Mouse (Mus musculus) ovary, adult 18-20 months (tissue): Measurements from ENCODE around the gene Sh3rf3.

Source experiments
- DNase-seq: peaks from one replicate; pipeline ENCODE4 v3.0.0; 2022; ENCODE audit warnings: low spot score, mixed read lengths

Gene Sh3rf3

DNA sequence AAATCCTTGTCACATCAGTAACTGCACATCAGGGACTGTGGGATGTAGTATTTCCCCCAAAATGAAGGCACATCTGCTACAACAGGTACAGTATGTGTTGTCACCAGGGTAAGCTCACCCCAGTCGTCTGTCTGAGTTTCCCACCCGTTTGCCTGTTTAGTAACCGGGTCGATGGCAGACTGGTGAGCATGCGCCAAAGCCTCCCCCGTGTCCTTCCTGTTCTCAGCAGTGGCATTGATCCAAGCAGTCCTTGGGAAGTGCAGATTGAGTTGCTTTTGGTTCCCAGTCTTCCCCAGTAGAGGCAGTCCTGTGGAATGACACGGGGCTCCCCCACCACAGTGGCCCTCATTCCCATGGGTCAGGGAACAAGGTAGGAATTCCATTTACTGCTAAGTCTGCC is 297.2 kb downstream of the Sh3rf3 start:
- DNase-seq: no peak

DNA sequence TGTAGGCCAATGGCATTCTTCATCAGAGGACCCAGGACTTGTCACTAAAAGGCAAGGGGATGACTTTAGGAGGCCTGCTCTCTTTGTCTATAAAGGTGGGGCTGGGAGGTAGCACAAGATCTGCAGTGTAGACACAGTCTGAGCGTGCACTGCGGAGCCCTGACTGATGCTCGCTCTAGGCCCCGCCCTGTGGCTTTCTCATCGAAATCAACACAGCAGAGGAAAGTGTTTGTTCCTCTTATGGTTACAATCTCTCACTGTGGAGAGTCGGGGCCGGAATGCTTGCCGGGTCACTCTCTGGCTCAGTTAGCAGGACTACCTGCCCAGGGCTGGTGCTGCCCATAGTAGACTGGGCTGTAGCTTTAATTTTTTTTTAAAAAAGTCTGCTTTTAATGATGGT is 299.6 kb downstream of the Sh3rf3 start:
- DNase-seq: no peak

DNA sequence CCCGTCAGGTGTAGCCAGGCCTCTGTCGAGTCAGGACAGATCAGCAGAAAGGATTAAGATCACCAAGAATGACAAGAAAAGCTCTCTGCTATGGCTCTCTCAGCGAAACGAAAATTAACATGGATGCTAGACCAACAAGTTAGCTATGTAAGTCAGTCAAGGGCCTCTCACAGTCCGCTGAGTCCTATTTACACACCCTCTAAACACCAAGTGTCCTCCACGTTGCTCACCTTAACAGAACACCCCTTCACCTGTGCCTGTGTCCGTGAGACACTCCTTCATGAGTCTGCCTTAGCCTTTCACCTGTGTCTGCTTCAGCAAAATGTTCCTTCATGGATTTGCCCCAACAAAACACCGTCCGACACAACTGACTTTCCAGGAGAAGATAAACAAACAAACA is 300.2 kb downstream of the Sh3rf3 start:
- no peak for DNase-seq

DNA sequence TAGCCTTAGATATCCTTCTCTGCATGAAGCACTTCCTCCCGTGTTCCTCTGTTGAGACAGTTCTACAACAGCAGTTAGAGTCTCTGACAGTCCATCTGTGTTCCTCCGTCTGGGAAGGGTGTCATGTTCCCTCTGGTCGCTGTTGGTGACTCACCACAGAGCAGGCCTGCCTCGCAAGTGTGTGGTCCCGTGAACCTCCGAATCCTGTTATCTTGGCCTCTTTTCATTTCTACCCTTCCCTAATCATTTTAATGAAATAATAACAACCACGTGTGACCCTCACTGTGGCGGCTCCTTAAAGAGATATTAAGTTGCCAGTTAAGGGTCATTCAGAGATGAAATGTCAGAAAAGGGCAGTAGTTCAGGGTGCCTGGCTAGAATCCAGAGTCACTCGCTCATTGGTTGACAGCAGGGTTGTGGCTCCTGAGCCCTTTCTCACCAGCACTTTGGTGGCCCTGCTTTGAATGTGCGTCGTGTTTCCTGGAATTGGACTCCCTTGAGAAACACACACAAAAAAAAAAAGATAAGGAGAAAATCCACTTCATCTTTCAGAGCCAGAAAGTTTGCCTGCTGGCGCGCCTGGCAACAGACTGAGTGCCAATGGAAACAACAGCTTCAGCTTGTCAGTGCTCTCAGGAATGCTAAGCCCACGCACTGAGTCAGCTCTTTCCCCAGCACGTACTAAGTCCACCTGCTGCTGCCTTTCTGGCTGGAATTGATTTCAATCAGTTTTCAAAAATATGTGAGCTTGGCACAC is 301.6 kb downstream of the Sh3rf3 start:
- DNase-seq: peak; percentile 18

DNA sequence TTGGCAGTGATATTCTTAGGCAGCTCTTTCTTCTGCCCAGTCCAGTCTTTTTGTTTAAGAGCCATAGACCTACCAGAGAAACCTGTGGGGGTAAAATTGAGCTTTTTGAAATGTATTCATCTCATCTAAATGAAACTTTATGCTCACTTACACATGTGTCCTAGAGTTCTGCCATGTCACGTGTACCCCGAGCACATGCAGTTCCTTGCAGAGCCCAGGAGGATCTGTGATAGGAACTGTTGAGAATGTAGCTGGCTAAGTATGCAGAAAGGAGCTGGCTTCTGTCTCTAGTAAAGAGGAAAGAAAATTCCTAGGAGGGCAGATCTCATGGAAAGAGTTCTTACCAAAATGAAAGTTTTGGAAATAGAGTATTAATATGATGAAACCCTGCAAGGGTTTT is 302.5 kb downstream of the Sh3rf3 start:
- DNase-seq: no peak

DNA sequence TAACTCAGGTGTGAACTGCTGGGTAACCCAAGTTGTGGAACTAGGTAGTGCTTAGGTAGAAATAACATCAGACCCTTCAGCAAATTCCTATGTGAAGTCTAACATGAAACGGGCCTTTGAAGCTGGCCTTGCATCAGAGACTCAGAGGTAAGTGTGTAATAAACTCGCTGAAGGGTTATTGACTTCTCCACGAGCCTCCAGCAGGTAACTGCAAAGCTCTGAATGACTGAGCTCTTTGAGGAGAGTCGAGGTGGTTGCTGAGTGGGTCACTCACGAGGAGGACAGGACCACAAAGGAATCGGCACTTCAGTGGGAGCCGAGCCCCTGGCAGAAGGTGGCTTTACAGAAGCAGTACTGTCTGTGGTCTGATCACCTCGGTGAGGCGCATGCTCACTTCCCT is 303.2 kb downstream of the Sh3rf3 start:
- no peak for DNase-seq

DNA sequence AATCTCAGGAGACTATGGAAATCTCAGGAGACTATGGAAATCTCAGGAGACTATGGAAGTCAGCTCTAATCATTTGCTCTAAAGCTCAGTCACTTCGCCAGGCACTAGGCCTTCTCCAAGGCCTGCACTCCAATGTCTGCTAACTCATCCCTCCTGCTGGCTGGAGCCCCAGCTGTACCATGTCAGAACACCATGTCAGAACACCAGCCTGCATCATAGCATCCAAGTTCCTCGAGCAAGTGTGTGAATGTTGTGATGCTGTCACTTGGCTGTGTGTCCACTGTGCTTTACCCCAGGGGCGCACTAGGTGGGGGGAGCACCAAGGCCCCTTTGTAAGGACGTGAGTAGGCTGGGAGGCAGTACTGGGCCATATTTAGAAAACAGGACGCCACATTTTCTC is 304.4 kb downstream of the Sh3rf3 start:
- no peak for DNase-seq

DNA sequence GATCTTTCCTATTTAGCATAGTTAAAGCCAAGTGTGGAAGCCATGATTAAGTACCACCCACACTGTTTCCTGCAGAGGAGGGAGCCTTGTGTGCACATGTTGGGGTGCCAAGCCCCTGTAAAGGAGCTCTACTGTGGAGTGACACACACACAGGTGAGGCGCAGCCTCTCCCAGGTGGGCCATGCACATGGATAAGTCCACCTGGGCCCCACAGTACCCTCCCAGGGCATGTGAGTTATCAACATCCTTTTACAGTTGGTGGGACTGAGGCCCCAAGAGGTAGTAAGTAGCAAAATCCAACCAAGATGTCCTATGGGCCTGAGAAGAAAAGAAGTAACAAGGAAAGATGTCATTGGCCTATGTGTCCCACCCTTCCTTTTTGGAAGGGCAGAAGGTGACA is 305.8 kb downstream of the Sh3rf3 start:
- no peak for DNase-seq

DNA sequence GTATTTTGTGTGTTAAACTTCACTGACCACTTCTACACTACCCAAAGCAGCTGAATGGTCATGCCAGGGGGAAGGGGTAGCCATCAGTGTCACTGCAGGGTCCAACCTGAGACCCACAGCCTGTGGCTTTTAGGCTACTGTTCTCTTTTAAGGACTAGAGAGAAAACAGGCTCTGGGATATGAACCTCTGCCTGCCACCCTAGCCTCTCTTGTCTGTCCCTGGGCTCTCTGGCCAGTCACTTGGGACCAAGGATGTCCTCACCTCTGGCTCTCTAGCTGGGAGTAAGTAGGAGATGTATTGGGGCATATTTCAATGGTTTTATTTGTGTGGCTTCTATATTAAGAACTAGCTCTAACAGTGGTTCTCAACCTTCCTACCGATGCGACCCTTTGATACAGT is 306.7 kb downstream of the Sh3rf3 start:
- DNase-seq: no peak

DNA sequence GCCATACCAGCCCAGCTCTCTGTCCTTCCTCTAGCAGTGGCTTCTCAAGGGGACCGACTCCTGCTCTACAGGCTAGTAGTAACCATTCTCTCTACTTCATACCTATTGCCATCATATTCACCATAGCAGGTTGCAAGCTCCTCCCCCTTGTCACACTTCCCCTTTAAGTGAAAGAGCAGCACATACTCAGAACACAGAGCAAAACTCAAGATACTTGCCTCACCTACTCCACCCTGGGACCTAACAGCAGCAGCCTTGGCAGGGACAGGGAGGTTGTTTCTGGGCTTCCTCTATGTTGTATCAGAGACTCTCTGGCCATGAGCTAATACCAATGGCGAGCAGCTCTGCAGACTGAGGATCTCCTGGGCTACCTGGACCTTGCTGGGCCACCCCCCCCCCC is 312.3 kb downstream of the Sh3rf3 start:
- no peak for DNase-seq

DNA sequence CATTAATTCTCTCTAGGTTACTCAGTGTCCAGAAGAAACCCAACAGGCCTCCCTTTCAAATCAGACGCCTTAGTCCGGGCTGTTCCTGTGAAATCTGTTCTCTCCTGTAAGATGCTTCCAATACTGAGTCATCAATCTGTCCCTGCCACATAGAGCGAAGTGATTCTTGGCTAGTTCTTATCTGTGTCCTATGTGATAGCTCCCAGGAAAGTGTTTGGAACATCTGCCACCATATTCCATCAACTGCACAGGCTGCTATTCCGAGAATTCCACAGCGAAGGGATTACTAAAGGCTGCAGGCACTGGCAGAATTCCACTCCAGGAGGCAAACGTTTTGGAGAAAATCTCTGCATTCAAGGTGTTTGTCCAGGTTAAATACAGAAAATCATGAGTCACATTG is 314.5 kb downstream of the Sh3rf3 start:
- no peak for DNase-seq

DNA sequence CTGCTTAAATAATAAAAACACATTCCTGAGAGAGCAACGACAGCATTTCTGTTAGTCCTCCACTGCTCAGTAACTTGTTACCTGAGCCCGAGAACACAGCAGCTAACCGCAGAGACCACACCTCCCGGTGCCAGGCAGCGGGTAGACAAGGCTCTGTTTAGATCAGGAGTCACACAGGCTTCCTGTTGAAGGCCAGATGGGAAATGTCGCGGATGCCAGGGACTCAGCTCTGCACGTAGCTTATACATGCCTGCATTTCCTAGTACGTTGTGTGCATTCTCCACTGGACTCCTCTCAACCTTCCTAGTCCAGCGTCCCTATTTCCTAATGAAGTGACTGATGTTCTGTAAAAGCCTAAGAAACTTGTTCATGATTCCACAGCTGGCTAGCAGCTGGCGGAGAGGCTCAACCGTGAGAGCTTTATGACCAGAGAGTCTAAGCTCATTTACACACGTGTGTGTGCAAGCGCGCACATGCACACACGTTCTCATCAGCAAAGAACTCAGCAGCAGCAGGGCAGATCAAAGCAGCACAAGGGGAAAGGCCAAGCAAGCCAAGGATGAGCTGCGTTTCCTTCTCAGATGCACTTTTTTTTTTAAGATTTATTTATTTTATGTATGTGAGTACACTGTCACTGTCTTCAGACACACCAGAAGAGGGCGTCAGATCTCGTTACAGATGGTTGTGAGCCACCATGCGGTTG is 318.9 kb downstream of the Sh3rf3 start:
- no peak for DNase-seq

DNA sequence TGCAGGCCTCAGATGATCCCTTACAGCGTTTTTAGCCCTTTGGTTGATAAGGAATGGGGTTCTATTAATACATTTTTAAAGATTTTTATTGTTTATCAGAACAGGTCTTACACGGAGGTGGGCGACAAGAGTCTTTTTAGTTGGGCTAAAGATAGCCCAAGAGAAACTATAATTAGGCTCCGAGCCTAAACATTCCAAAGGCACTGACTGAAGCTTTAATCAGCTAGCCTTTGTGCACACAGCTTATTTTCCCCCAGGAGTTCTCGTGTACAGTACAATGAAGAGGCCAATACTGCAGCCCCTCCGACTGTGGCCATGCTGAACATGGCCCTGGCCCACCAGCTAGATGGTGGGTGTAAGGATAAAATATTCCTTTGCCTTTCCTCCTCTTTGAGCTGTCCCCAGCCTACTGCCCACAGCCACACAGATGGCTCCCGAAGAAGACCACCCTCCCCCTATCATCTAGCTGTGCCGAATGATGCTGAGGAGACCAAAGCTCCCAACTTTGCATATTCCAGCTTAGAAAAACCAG is 320.4 kb downstream of the Sh3rf3 start:
- no peak for DNase-seq

DNA sequence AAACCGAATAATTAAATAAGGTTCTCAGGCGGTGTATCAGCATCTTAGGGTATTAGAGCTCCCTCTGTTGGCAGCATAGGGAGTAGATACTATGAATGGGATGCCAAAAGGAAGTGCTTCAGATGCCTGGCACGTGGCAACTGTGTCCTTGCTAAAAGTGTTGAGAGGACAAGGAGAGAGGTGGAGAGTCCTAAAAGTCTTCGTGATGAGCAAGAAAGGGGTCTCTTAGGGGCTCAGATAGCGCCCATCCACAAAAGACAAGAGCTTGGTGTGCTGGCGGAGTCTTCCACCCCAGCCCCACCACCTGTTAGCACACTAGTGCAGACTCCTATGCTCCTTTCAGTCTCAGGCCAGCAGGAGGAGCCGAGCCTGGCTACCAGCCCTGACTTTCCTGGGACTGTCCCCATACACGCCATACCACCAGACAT is 336.8 kb downstream of the Sh3rf3 start:
- no peak for DNase-seq

DNA sequence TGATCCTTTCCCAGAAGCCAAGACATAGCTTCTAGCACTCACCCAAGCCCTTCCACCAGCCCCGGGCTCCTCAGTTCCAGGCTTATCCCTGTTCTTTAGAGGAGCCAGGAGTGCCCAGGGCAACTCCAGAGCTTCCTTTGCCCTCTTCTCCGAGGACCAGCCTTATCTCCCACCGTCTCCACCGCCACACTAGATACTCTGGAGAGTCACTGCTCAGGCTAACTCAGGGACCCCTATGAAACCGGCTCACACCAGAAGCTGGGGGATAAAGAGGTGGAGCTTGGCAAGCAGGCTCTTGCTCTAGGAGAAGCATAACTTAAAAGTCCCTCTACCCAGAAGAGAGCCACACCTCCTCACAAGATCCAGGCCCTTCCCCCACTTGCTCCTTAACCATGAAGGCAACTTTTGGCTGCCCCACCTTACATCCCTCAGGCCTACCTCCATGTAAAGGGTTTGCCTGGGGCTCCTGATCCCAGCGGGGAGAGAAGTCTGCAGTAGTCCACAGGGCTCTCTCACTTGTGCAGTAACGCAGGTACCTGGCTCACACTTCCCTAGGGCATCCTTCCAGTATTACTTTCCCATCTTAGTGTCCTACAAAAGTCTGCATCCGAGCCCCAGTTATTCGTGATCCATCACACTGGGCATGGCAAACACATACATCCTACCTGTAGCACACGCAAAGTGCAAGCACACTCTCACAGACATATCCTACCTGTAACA is 337.9 kb downstream of the Sh3rf3 start:
- DNase-seq: no peak

DNA sequence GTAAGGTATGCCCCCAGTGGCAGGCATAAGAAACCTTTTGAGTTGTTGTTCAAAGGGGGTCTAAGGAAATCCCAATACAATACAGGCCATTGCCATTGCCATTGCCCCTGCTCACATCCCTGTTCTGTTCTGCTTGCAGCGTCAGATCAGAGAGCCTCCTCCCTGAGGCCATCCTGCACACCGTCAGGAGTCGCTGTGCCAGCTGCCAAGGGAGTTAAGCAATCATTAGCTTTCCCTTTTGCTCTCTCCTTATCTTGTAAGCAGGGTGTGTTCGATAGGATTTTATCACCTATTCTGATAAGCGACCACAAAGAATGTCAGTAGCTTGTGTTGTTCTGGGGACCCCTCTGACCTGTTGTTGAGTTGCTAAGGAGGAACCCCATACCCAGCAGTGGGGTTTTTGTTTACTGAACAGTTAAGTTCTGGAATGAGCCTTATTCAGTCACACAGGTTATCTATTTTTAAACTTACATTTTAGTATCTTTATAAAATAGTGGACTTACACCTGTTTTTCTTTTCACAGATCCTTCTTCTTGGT is 339.5 kb downstream of the Sh3rf3 start:
- no peak for DNase-seq

DNA sequence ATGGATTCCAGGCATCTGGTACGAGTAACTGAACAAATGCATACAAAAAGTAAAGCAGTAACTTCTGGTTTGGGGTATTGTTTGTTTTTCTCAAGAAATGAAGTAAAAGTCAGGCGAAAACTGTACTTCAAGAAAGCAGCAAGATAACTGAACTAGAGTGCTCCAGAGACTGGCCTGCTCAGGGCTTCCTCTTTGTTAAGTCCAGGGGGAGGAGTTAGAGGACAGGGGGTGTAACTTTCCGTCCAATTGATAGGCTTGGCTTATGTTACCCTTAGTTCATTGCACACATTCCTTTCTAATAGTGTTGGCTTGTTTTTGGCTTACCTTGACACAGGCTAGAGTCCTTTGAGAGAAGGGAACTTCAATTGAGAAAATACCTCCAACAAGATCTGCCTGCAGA is 345.5 kb downstream of the Sh3rf3 start:
- no peak for DNase-seq

DNA sequence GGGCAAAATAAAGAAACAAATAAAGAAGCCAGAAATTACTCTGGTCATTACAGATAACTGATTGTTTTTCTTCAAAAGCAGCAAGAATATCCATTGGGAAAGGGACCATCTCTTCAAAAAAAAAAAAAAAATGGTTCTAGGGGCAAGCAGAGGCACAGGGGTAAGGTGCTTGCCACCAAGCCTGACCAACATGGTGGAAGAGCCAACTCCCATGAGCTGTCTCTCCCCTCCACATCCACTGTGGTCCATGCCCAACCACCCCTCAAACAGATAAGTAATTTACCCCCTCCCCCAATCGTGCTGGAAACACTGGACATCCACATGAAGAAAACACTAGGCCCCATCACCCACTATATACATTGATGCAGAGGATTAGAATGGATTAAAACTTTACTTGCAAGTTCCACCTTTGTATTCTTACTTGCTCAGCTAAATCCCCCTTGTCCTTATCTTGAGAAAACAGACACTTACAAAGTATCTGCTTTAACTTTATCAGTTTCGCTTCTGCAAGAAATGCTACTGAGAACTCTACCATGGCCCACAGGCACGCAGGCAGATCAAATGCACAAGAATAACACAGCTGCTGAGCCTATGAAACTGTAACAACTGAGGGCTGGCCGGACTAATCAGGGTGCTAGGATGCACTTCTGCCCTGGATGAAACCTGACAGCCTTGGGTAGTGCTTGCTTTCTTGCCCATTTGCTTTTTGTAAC is 349.2 kb downstream of the Sh3rf3 start:
- DNase-seq: no peak

DNA sequence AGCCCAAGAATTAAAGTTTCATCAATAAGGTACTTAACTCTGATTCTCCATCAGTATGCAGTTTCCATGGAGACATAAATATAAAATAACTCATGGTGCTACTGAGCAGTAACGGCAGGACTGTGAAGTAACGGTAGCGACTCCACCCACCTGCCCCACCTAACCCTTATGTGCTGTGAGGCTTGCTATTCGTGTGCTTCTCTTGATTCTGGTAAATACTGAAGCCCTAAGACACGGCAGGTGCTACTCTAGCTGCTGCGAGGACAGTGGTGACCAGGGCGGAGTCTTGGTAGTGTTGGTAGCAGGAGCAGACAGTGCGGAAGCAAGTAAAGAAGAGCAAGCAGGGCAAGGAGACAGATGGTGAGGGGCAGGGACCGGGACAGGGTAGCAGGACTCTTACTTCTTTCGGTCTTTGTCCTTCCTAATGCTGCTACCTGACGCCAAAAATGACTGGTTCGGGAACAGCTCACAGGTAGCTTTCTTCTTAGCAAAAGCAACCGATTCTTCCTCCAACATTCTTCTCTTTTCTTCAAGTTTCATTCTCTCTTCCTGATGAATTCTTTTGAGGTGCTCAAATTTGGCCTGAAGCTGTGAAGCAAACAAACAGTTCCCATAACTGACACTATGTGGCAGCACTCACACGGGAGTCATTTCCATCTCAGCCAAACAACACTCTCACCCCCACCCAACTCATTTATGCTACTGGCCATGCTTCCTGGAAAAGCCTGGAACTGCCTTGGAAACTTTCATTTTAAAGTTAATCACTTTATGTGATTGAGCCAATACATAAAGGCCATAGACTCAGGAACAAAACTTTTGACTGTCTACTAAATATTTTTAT is 353.2 kb downstream of the Sh3rf3 start:
- DNase-seq: no peak

DNA sequence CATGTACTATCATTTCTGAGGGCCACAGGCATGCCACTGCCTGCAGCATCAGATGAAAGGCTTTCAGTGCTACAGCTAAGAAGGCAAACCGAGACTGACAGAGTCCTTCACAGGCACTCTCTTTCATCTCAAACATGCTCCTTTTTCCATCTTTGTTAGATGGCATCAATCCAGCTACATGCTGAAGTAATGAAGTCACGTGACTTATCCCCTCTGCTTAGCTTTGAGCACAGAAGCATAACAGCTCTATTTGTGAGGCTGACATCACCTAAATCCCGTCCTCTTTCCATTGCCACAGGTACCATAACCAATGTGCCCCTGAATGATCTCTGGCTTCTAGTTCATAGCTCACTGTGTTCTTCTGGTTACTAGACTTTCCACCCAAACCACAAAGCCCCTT is 357.9 kb downstream of the Sh3rf3 start:
- DNase-seq: no peak

DNA sequence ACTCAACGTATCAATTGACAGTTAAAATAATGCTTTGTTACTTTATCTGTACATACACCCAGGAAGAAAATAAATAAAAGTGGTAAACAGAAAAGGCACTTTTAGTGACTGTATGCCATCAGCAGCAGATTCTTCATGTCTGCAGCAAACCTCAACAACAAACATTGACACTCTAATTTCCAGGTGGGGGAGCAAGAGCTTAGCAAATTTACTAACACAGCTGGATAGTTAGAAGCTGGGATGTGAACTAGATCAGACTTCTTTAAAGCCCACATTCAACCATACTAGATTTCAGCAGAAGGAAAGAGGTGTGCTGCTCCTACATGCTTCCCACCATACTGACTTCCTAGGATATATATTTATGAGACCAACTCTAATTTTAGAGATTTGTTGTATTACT is 359.4 kb downstream of the Sh3rf3 start:
- no peak for DNase-seq
